Mouse (Mus musculus): ENCODE data around the gene Fkbp9.
A peak's percentile ranks its signal among the peaks of the same experiment; 100 is the strongest.

The Fkbp9 gene

GRCm38 (mm10) chr6:56831697-56832406 is at the start of gene Fkbp9:
Fkbp9 (plus strand) TSS chr6:56832059.
- peak; percentile 1 for DNase-seq

DNA sequence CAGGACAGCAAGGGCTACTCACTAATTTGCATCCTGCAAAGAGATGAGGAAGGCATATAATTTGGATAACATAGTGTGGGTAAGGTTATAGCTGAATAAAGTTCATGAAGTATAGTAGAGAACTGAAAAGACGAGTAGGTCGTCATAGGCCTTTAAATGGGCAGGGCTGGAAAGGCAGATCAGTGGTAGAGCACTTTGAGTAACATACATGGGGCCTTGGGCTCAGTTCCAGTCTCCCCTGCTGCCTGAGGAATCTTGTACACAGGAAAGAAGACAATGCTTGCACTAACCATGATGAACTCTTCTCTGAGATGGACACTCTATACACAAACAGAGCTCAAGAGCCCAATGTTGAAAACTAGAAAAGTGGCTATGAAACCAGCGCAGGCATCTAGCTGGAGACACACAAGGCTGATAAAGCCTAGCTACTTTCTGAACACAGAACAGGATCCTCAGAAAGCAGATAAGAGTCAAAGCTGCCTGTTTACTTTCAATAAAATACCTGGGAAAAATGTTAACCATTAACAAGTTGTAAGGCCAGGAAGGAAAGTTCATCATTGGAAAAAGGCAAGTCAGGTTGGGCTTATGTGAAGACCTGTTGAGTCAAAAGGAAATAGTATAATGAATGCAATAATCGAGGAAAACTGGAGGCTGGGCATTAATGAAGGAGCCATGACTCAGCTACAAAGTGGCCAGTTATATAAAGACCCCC is 48.1 kb upstream of the Fkbp9 start:
- no peak for DNase-seq

DNA sequence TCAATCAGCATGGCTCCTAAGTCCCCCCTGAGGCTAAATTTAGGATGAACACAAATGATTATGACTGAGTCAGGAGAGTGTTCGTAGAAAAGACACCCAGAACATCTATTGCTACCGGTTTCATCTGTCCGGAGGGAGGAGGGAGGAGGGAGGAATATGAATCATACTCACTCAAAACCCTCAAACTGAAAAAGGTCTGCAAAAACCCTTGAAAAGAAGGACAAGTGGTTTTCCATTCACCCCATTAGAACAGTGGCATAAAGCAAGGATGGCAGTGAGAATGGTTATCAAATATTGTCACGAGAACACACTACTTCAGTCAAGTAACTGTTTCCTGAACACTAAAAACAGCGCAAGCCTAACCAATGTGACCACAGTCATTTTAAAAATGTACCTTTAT is 46.8 kb upstream of the Fkbp9 start:
- no peak for DNase-seq

DNA sequence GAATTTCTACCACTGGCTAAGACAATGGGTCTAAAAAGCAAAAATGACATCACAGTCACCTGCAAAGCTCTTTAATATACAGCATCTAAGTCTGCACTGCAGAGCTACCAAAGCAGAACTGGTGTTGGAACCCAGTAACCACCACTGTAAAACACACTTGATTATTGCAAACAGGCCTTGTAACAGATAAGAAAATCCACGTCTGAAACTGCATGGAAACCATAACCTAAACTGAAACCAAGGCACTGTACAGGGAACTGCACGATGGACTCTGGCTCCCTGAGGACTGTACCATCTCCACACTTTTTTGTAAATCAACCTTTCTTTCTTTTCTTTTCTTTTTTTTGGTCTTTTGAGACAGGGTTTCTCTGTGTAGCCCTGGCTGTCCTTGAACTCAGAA is 44.2 kb upstream of the Fkbp9 start:
- DNase-seq, result no peak

DNA sequence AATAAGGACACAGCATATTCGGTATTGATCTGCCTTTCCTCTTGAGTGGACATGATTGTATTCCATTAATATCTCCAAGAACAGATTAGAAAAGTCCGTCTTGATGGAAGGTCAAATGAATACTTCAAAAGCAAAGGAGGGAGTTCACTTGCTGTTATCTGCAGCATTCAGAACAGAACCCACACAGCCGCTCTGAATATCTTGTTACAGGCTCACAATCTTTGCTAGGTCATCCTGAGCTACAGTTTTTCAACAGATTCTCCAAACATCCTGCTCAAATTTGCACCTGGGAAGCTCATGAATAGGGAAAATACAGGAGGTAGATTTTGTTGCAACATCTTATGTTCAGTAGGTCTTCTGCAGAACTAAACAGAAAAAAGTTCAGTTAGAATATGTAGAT is 42.5 kb upstream of the Fkbp9 start:
- DNase-seq, result no peak

GRCm38 (mm10) chr6:56794834-56795233 is 37.0 kb upstream of the Fkbp9 start:
- no peak for DNase-seq

DNA sequence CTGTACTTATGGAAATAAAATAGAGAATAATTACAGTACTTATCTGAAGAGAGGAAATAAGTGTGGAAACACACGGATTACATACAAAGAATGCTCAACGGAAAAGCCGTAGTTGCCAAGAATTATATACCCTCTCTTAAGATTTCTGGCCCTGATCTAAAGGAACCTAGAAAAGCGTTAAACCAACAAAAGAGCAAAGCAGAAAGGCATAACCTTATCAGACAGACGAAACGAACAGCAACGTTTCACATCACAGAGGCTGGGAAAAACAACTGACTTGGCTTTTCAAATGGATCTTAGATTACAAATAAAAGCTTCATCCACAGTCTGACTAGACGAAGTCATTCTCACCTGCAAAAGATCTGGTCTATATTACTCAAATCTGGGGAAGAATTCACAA is 35.6 kb upstream of the Fkbp9 start:
- DNase-seq, result no peak

DNA sequence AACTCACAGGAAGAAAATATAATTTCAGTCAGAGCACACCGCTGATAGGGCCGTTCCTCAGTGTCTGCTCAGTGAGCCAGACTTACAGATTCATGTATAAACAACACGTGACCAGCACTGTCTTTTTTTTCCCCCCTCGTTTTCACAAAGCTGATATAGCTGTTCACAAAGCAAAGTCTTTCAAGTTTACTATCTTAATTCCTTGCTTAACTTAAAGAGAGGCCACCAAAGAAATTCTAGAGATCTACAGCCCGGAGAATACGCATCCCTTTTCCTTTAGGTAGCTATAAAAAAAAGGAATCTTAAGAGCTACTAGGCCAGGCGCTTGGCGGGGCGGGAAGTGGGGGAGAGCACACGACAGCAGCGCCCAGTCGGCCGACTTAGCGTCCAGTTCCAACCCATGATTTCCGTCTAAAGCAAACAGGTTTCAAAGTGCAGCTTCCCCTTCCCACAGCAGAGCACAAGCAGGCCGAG is 35.2 kb upstream of the Fkbp9 start:
- peak; percentile 55 for DNase-seq

DNA sequence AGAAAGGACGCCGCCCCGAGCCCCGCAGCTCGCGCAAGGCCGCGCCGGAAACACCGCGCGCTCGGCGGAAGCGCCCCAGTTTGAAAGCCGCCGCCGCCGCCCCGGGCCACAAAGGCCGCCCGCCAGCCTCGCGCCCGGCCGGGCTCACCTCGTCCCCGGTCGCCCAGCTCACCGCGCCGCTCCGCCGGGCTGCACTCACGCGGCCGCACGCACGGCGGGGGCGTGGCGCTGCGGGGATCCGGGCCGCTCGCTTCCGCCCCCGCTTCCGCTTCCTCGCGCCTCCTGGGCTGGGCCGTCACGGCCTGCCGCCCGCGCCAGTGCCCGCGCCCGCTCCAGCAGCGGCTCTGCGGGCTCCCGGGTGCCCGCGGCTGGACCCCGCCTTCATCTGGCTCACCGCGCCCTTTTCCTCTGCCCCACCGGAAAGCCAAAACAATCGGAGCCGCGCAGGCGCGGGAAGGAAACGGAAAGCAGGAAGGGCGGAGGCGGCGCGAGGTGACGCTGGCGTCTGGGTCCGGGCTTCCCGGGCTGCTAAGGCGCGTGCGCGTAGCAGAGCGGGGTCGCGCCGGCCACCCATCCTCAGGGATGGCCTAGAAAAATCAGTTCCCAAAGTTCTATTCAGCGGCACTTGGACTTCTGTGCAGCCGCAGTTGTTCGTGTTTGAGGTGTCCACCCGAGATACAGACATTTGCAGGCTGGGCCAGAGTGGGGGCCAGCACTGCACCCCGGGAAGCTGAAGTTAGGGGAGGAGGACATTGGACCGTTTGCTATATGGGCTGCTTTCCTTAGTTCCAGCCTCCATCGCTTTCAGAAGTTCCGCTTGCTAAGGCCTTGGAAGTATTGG is 34.3 kb upstream of the Fkbp9 start, which contains the start of gene Kbtbd2:
TSS of gene Kbtbd2 (minus strand) at position 503 of the 841 bp plus-strand sequence.
- DNase-seq, result peak; percentile 94

DNA sequence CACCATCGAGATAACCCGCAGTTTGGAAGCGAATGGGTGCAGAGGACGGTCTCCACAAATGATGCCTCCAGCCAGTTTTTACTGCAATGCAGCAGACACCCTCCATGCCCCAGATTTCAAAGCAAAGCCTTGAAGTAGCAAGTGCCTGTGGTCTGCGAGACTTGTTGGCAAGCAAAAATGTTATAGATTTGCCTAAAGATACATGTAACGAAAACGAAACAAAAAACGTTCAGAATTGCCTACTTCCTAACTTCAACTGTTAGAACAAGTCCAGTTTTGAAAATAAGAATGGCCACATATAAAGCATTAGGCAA is 33.8 kb upstream of the Fkbp9 start:
- DNase-seq, result no peak

- no peak for DNase-seq
These were observed 26.8 kb upstream of the Fkbp9 start for GRCm38 (mm10) chr6:56805026-56805425.

DNA sequence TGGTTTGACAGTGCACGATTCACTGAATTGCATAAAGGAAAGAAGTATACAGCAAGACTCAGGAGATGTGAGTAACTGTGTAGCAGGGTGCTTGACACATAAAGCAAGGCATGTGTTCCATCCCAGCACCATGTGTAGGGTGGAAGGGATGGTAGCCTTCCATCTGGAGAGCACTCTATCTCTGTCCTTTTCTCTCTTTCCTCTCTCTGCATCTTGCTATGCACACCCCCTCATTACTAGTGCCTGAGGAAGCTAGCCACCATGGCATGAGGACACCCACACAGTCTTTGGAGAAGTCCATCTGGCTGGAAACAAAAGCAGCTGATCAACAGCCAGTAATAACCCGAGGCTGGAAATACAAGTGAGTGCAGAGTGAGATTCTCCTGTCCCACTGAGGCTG is 25.7 kb upstream of the Fkbp9 start:
- DNase-seq, result no peak

DNA sequence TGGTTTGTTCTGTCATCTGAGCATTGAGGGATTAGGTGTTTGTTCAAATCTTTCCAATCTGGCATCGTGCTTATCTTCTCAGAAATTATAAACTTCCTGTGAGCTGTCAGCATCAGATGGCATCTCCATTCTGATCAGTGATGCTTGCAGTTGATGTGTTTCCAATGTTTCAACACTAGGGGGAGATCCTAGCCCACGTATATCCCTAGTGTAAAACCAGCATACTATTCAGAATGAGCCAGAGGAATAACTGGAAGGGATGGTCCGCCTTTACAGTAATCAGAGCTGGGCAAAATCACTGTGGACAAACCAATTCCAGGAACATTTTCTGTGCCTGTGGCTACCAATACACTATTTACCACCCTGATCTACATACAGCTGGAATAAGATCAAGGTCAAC is 23.2 kb upstream of the Fkbp9 start:
- peak; percentile 71 for DNase-seq

DNA sequence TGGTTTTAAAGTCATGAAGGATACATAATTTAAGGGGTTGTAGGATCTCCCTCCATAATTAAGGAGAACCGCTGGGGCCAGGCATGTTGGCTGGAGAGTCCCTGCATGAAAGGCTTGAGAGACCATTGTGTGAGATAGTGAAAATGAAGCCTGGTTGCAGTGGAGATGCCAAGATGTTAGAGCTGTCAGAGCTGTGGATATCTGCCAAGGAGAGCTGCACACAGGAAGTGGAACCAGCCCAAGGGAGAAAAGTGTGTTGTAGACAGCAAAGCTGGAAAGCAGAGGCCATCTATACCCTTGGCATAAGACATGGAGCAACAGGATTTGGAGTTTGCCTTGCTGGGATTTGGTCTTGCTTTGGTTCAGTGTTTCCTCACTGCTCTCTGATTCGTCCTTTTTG is 18.5 kb upstream of the Fkbp9 start:
- DNase-seq, result no peak

GRCm38 (mm10) chr6:56818436-56819123 is 13.3 kb upstream of the Fkbp9 start:
- DNase-seq, result no peak

- DNase-seq, result no peak
These were observed 12.8 kb upstream of the Fkbp9 start for GRCm38 (mm10) chr6:56819124-56819487.

DNA sequence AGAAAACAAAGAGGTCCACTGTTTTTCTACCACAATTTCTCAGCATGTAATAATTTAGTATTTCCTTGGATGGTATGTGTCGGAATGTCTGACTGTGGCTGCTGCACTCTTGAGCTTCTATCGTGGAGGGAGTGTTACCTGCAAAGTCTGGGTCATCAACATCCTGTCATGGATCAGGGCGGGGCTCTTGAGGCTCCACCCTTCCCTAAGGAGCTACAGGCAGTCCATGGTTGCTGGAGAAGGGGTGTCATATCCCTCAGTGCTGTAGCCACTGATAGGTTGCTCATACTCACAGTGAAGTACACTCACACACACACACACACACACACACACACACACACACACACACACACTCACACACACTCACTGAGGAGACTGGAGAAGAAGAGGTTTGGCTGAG is 6.2 kb upstream of the Fkbp9 start:
- no peak for DNase-seq

- DNase-seq, result no peak
These were observed 543 bp downstream of the Fkbp9 start for GRCm38 (mm10) chr6:56832407-56832796.

DNA sequence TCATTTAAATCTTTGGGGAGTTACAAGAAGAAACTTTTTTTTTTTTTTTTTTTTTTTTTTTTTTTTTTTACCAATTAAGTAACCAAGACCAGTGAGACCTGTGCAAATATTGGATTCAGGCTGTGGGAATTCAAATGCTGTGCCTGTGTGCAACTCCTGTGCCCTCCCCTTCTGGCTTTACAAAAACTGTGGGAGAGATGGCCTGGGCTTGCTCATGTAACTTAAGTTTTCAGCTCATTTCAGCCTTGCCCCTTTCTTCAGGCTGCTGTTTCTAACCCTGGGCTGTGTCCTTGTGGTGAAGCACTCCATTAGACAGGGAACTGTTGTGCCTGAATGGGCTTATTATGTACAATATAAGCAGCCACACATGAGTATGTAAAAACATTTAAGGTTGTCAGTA is 971 bp downstream of the Fkbp9 start:
- DNase-seq, result no peak

GRCm38 (mm10) chr6:56834769-56835168 is 2.9 kb downstream of the Fkbp9 start:
- DNase-seq, result no peak

- no peak for DNase-seq
These were observed 3.7 kb downstream of the Fkbp9 start for GRCm38 (mm10) chr6:56835532-56835931.

DNA sequence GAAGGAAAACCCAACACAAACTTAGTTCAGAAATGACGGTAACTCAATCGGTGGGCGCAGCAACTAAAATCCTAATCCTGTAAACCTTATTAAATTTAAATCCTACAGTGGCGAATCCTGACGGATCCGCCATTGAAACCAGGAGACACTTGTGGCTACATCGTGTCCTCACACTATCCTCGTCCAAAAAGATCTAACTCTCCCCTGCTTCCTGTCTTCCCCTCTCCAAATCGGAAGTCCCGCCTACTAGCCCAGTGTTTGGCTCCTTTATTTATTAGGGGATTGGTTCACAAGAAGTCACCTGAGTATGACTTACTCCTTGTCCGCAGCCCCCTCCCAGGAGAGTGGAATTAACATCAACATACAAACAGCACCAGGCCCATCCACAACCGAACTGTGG is 5.3 kb downstream of the Fkbp9 start:
- DNase-seq, result no peak

DNA sequence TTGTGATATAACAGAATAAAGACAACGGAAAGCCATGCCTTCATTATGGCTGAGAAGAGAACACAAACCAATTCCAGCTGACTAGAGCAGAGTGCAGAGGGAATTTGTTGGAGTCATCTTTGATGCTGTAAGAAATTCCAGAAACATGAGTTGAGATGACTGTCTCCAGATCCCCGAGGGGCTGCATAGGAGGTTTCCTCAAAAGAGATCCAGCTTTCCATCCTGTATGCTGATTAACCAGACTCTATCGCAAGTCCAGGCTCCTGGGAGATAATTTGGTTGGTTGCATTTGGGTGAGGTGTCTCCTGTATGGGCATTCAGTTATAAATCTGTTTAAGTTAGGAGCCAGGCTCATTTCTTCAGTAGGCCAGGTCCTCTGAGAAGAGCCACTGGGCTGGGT is 5.8 kb downstream of the Fkbp9 start:
- DNase-seq, result no peak
